Mouse (Mus musculus): ENCODE results near the gene Pced1b. TPM values are rescaled to one million over a fixed set of nuclear protein-coding genes. Genes with fewer than 3 reads are reported as not detected.

The Pced1b gene
- polyA plus RNA-seq, 1 experiment from 2014 or later, result 3.2 TPM

DNA sequence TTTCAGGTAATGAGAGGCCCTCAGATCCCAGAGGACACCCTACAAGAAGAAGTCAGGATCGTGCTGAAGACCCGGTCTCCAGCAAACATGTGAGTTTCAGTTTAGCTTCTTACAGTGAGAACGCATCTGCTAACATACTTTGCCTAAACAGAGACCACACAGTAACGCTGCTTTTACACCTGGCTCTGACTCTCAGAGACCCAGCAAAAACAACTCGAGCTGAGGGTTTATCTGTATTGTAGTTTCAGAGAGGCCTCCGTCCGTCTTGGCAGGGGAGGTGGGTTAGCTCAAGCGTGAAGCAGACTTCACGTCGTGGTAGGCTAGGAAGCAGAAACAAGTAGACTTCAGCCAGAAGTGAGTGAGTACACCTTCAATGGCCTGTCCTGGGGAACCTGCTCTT, 30.4 kb downstream of the Pced1b start:
- H3K4me3 ChIP-seq (ENCODE audit: low read depth, low read length), result no peak overlapping the region
- DNase-seq (ENCODE audit: low spot score), result no peak
- no peak overlapping the region for H3K9ac ChIP-seq (ENCODE audit: low read depth, low read length)
- H3K27me3 ChIP-seq (ENCODE audit: control insufficient read depth, insufficient read depth, low read length), result no peaks in the 10 kb centered on the region
- no peaks in the 10 kb centered on the region for H3K4me1 ChIP-seq (replicated peaks; ENCODE audit: control insufficient read depth, insufficient read depth, low read length)
- ATAC-seq (ENCODE audit: low FRiP score), result no peak
- H3K36me3 ChIP-seq (ENCODE audit: control insufficient read depth, insufficient read depth, low read length), result no peaks in the 10 kb centered on the region
- no peaks in the 10 kb centered on the region for H3K9me3 ChIP-seq (ENCODE audit: control insufficient read depth, low read length)
- H3K4me2 ChIP-seq (replicated peaks; ENCODE audit: low read depth, low read length), result no peak overlapping the region
- H3K27ac ChIP-seq (ENCODE audit: low read depth, low read length), result no peak overlapping the region
- 77% methylated on average over 10 of the region's 10 CpGs for WGBS

DNA sequence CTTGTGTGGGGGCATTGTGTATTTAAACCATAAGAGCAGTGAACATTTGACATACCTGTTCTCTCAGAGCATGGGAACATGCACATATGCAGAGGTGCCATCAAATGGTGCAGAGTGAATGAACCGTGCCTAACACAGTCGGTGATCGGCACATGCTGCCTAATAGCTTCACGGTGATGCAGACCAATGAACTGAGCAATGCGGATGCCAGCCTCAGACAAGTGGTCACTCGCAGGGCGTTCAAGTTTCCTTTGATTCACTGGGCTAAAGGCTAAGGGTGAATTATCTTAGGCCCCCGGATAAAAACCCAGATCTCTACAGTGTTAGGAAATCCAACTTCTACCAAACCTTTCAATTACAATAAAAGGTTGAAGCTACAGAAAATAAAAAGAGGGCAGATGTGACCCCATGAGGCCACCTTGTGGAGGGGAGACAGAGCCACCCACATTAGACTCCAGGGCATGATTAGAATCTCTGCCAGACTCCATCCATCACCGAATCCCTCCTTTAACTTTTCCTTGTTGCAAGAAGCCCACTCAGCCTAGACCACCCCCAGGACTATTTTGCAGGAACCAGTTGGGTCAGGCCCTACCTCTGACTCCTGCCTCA, 31.5 kb downstream of the Pced1b start:
- Histone ChIP-seq H3K4me2 (replicated peaks; ENCODE audit: low read depth, low read length) (no peak overlapping the region), H3K9ac (ENCODE audit: low read depth, low read length) (no peak overlapping the region), H3K4me3 (ENCODE audit: low read depth, low read length) (no peak overlapping the region), H3K36me3 (ENCODE audit: control insufficient read depth, insufficient read depth, low read length) (no peaks in the 10 kb centered on the region), H3K4me1 (replicated peaks; ENCODE audit: control insufficient read depth, insufficient read depth, low read length) (no peaks in the 10 kb centered on the region), H3K27ac (ENCODE audit: low read depth, low read length) (no peak overlapping the region), H3K9me3 (ENCODE audit: control insufficient read depth, low read length) (no peaks in the 10 kb centered on the region), H3K27me3 (ENCODE audit: control insufficient read depth, insufficient read depth, low read length) (no peaks in the 10 kb centered on the region)
- WGBS, result 88% methylated on average over 9 of the region's 9 CpGs
- DNase-seq (ENCODE audit: low spot score), result no peak
- ATAC-seq (ENCODE audit: low FRiP score), result no peak

DNA sequence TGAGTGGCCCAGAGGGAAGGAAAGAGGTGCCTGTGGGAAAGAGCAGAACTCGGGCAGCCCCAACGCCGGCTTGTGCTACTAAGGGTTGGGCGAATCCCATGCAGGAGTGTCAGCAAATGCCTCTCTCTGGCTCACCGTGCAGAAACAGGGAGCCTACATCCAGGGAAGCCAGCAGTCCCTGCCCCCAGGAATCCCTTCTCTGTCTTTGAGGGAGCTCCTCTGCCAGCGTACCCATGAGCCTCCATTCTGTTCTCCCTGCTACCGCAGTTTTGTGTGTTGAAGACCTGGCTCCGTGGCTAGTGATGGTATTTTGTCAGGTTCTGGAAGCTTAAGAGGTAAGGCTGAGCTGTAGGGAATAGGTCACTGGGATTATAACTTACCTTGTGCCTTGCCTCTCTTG, 33.2 kb downstream of the Pced1b start:
- DNase-seq (ENCODE audit: low spot score), result no peak
- no peak overlapping the region for H3K4me2 ChIP-seq (replicated peaks; ENCODE audit: low read depth, low read length)
- ATAC-seq (ENCODE audit: low FRiP score), result no peak
- H3K36me3 ChIP-seq (ENCODE audit: control insufficient read depth, insufficient read depth, low read length), result no peaks in the 10 kb centered on the region
- 84% methylated on average over 8 of the region's 8 CpGs for WGBS
- no peaks in the 10 kb centered on the region for H3K9me3 ChIP-seq (ENCODE audit: control insufficient read depth, low read length)
- no peak overlapping the region for H3K27ac ChIP-seq (ENCODE audit: low read depth, low read length)
- H3K27me3 ChIP-seq (ENCODE audit: control insufficient read depth, insufficient read depth, low read length), result no peaks in the 10 kb centered on the region
- no peak overlapping the region for H3K4me3 ChIP-seq (ENCODE audit: low read depth, low read length)
- H3K9ac ChIP-seq (ENCODE audit: low read depth, low read length), result no peak overlapping the region
- no peaks in the 10 kb centered on the region for H3K4me1 ChIP-seq (replicated peaks; ENCODE audit: control insufficient read depth, insufficient read depth, low read length)

DNA sequence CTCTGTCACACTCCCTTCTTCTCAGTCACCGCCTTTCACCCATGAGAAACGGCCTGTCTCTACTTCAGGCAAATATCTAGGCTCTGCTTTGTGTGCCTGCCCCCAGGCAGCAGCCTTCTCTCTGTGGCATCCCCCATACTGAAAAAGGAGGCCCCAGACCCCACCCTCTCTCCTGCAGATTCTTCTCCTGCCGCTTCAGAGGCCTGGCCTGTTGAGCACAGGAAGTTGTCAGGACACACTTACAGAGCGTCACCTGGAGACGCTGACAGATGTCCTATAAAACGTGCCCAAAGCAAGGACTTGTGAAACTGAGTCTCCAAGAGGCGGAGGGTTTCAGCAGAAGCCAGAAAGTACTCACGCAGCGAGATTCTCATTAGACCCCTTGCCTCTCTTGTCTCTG, 33.9 kb downstream of the Pced1b start:
- no peaks in the 10 kb centered on the region for H3K9me3 ChIP-seq (ENCODE audit: control insufficient read depth, low read length)
- DNase-seq (ENCODE audit: low spot score) (no peak), ATAC-seq (ENCODE audit: low FRiP score) (no peak)
- no peak overlapping the region for H3K9ac ChIP-seq (ENCODE audit: low read depth, low read length)
- 71% methylated on average over 9 of the region's 9 CpGs for WGBS
- H3K4me2 ChIP-seq (replicated peaks; ENCODE audit: low read depth, low read length), result no peak overlapping the region
- no peaks in the 10 kb centered on the region for H3K4me1 ChIP-seq (replicated peaks; ENCODE audit: control insufficient read depth, insufficient read depth, low read length)
- H3K36me3 ChIP-seq (ENCODE audit: control insufficient read depth, insufficient read depth, low read length), result no peaks in the 10 kb centered on the region
- no peak overlapping the region for H3K4me3 ChIP-seq (ENCODE audit: low read depth, low read length)
- H3K27me3 ChIP-seq (ENCODE audit: control insufficient read depth, insufficient read depth, low read length), result no peaks in the 10 kb centered on the region
- H3K27ac ChIP-seq (ENCODE audit: low read depth, low read length), result no peak overlapping the region

DNA sequence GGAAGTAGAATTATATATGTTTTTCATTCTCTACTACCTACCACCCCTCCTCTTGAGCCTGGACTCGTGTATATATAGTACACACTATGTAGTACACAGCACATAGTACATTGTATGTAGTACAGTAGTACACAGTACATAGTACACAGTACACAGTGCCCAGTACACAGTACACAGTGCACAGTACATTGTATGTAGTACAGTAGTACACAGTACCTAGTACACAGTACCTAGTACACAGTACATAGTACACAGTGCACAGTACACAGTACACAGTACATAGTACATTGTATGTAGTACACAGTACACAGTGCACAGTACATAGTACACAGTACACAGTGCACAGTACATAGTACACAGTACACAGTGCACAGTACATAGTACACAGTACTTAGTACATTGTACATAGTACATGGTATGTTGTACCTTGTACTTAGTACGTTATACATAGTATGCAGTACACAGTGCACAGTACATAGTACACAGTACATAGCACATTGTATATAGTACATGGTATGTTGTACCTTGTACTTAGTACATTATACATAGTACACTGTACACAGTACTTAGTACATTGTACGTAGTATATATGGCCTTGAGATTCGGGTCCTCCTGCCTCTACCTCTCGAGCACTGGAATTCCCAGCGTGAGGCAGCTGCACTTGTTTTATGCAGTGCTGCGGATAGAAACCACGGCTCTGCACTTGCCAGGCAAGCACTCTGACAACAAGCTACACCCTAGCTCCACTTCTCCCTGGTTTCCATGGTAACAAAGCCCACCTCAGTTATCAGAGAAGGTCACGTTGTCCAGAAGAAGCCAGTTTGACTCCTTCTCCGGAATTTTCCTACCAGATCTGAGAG, 35.0 kb downstream of the Pced1b start:
- DNase-seq (ENCODE audit: low spot score) (no peak), ATAC-seq (ENCODE audit: low FRiP score) (no peak)
- Histone ChIP-seq H3K4me3 (ENCODE audit: low read depth, low read length) (no peak overlapping the region), H3K9me3 (ENCODE audit: control insufficient read depth, low read length) (no peaks in the 10 kb centered on the region), H3K27me3 (ENCODE audit: control insufficient read depth, insufficient read depth, low read length) (no peaks in the 10 kb centered on the region), H3K36me3 (ENCODE audit: control insufficient read depth, insufficient read depth, low read length) (no peaks in the 10 kb centered on the region), H3K4me1 (replicated peaks; ENCODE audit: control insufficient read depth, insufficient read depth, low read length) (no peaks in the 10 kb centered on the region), H3K9ac (ENCODE audit: low read depth, low read length) (no peak overlapping the region), H3K4me2 (replicated peaks; ENCODE audit: low read depth, low read length) (no peak overlapping the region), H3K27ac (ENCODE audit: low read depth, low read length) (no peak overlapping the region)
- WGBS, result 81% methylated on average over 10 of the region's 10 CpGs

DNA sequence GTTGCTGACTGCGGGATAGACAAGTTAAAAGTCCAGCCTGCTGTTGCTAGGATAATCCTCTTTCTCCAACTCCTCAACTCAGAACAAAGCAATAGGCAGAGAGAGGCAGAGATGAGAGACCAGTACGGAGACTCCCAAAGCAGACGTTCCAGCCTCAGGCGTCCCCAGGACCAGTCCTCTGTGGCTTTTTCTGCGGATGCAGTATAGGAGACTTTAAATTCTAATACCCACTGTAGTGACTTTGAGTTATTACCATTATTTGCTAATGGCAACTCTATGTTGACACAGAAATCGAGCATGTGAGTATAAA, 35.6 kb downstream of the Pced1b start:
- Histone ChIP-seq H3K9me3 (ENCODE audit: control insufficient read depth, low read length) (no peaks in the 10 kb centered on the region), H3K4me2 (replicated peaks; ENCODE audit: low read depth, low read length) (no peak overlapping the region)

DNA sequence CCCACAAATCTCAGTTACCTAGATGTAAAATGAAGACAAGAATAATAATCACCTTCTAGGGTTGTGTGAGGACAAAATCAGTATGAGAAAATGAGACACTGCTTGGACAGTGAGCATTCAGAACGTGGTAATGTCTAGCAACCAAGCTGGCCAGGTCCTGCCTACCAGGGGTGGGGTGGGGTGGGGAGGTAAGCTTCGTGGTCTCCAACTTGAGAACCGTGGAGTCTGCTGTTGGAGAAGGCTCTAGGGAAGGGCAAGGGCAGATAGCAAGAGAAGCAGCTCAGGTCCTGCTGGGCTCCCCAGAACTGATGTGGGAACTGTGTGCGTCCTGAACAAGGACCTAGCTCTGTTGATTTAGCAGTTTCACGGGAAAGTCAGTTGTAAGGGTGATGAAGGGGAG, 37.3 kb downstream of the Pced1b start:
- 66% methylated on average over 5 of the region's 5 CpGs for WGBS
- no peak for DNase-seq (ENCODE audit: low spot score)
- no peak for ATAC-seq (ENCODE audit: low FRiP score)

More for the DNA sequence above, 35.6 kb downstream of the Pced1b start:
- Histone ChIP-seq H3K36me3 (ENCODE audit: control insufficient read depth, insufficient read depth, low read length) (no peaks in the 10 kb centered on the region), H3K4me1 (replicated peaks; ENCODE audit: control insufficient read depth, insufficient read depth, low read length) (no peaks in the 10 kb centered on the region), H3K9ac (ENCODE audit: low read depth, low read length) (no peak overlapping the region), H3K27ac (ENCODE audit: low read depth, low read length) (no peak overlapping the region), H3K4me3 (ENCODE audit: low read depth, low read length) (no peak overlapping the region), H3K27me3 (ENCODE audit: control insufficient read depth, insufficient read depth, low read length) (no peaks in the 10 kb centered on the region)
- WGBS, result 83% methylated on average over 6 of the region's 6 CpGs
- no peak for ATAC-seq (ENCODE audit: low FRiP score)
- no peak for DNase-seq (ENCODE audit: low spot score)

DNA sequence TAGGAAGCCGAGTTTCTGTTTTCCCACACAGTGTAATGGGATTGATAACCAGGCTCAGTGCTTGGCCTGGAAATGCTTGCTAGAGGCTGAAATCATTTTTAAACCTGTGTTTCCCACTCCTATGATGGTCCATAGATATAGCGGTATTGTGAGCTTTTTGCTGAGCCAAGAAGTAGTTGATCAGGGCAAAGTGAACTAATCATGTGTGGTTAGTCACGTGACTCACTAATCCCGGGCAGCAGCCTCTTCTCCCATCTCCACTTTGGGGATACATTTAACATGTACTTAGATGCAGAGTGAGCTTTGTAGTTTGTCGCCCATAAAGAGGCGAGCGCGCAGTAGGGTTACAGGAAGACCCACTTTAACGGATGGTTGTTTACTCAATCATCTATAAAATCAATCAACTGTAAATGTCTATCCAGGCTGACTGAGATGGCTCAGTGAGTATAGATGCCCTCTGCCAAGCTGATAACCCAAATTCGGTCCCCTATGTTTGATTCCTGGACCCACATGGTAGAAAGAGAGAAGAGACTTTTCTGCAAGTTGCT, 38.8 kb downstream of the Pced1b start:
- no peak for DNase-seq (ENCODE audit: low spot score)

More for the DNA sequence above, 37.3 kb downstream of the Pced1b start:
- H3K27ac ChIP-seq (ENCODE audit: low read depth, low read length), result no peak overlapping the region
- H3K4me1 ChIP-seq (replicated peaks; ENCODE audit: control insufficient read depth, insufficient read depth, low read length), result no peaks in the 10 kb centered on the region
- no peaks in the 10 kb centered on the region for H3K36me3 ChIP-seq (ENCODE audit: control insufficient read depth, insufficient read depth, low read length)
- no peaks in the 10 kb centered on the region for H3K27me3 ChIP-seq (ENCODE audit: control insufficient read depth, insufficient read depth, low read length)
- no peaks in the 10 kb centered on the region for H3K9me3 ChIP-seq (ENCODE audit: control insufficient read depth, low read length)
- H3K4me2 ChIP-seq (replicated peaks; ENCODE audit: low read depth, low read length), result no peak overlapping the region
- no peak overlapping the region for H3K9ac ChIP-seq (ENCODE audit: low read depth, low read length)
- H3K4me3 ChIP-seq (ENCODE audit: low read depth, low read length), result no peak overlapping the region

DNA sequence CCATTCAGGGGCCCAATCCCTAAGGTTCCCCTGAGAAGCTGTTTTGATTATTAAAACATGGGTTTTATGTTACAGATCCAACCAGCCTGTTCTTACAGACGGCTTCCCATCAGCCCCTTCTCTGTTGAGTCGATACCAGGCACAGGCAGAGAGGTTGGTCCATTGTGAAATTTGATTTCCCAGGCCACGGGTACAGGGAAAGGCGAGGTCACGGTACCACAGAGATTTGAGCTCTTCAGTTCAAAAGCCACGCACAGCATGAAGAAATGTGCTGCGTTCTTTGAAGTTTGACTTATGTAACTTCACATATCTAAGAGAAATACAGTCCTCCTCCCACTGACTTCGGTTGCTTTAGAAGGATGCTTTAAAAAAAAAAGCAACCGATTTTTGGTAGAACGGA, 39.8 kb downstream of the Pced1b start:
- Histone ChIP-seq H3K9ac (ENCODE audit: low read depth, low read length) (no peak overlapping the region), H3K4me3 (ENCODE audit: low read depth, low read length) (no peak overlapping the region), H3K9me3 (ENCODE audit: control insufficient read depth, low read length) (no peaks in the 10 kb centered on the region), H3K4me1 (replicated peaks; ENCODE audit: control insufficient read depth, insufficient read depth, low read length) (no peaks in the 10 kb centered on the region), H3K4me2 (replicated peaks; ENCODE audit: low read depth, low read length) (no peak overlapping the region), H3K27ac (ENCODE audit: low read depth, low read length) (no peak overlapping the region), H3K27me3 (ENCODE audit: control insufficient read depth, insufficient read depth, low read length) (no peaks in the 10 kb centered on the region), H3K36me3 (ENCODE audit: control insufficient read depth, insufficient read depth, low read length) (no peaks in the 10 kb centered on the region)
- no peak for ATAC-seq (ENCODE audit: low FRiP score)
- 67% methylated on average over 10 of the region's 10 CpGs for WGBS
- DNase-seq (ENCODE audit: low spot score), result no peak

More for the DNA sequence above, 38.8 kb downstream of the Pced1b start:
- no peak overlapping the region for H3K9ac ChIP-seq (ENCODE audit: low read depth, low read length)
- no peak overlapping the region for H3K27ac ChIP-seq (ENCODE audit: low read depth, low read length)
- no peak overlapping the region for H3K4me3 ChIP-seq (ENCODE audit: low read depth, low read length)
- H3K27me3 ChIP-seq (ENCODE audit: control insufficient read depth, insufficient read depth, low read length), result no peaks in the 10 kb centered on the region
- WGBS, result 90% methylated on average over 10 of the region's 10 CpGs
- H3K4me1 ChIP-seq (replicated peaks; ENCODE audit: control insufficient read depth, insufficient read depth, low read length), result no peaks in the 10 kb centered on the region
- H3K36me3 ChIP-seq (ENCODE audit: control insufficient read depth, insufficient read depth, low read length), result no peaks in the 10 kb centered on the region
- H3K4me2 ChIP-seq (replicated peaks; ENCODE audit: low read depth, low read length), result no peak overlapping the region
- no peaks in the 10 kb centered on the region for H3K9me3 ChIP-seq (ENCODE audit: control insufficient read depth, low read length)
- no peak for ATAC-seq (ENCODE audit: low FRiP score)
